Comparison of ENCODE assay signal across 9 mouse cellular contexts in the genomic region with DNA sequence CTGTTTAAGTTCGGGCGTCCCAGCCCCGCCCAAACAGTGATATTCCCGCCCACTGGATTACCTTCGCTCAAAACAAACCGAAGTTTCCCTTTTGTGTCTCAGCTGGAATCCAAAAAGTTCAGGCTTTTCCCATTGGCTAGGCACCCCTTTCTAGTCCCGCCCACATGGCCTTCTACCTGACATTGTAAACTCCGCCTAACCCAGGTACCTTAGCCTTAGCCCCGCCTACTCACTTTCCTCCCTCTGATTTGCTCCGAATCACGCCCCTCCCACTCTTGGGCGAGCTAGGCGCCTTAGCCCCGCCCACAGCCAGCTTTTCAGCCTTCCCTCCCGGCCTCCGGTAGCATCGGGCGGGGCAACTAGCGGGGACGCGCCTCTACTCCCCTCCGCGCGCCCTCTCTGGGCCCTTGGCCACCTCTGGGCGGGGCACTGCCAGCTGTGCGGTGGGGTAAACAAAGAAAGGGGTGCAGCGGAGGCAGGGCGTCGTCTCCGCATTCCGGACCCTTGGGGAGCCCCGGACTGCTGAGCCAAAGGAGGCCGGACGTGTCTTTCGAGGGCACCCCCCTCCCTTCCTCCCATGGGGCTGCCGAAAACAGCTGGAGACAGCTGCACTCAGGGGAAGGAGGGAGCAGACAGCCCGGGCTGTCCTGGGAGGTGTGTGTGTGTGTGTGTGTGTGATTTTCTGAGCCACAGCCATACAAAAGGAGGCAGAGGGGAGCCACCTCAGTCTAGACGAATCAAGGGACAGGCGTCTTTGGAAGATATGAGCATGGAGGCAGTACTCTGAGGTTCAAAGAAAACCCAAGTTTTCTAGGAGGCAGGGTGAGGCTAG. TPM values are rescaled to one million over a fixed set of nuclear protein-coding genes. Genes with fewer than 3 reads are reported as not detected.
DNase-seq lines count a peak whose midpoint lies in the region; ATAC-seq and TF ChIP-seq lines count a peak whose summit lies in the region.
"Had no signal": no experiment of that assay in that cellular context is flagged by ENCODE, and none has a peak within 500 bp of the region (broad histone marks: within the 10 kb centered on the region; RNA-seq: fewer than 3 reads in every experiment).

No protein-coding gene starts in this region.

- peak overlapping the region; percentile 86 for H3K4me2 ChIP-seq in heart, embryonic 14.5 days (ENCODE audit: low read length)
- peak overlapping the region; percentile 87 for H3K4me2 ChIP-seq in lung, postnatal 0 days (replicated peaks; ENCODE audit: low read depth, low read length)

- peak; percentile 91 for DNase-seq in CD4-positive helper T cell, adult 2 months (ENCODE audit: low read depth, low spot score)
- peak; percentile 94 for DNase-seq in adrenal gland, adult 2 months
- DNase-seq in kidney, postnatal 10 days = peak; percentile 98
- peak; percentile 100 for DNase-seq in lung, postnatal 0 days (ENCODE audit: low spot score)
- peak; percentile 88 for DNase-seq in ovary, adult 18-20 months (ENCODE audit: low spot score)
- DNase-seq in thymus, postnatal 25 days = peak; percentile 87

- no peak; the same call in 1 of the 2 replicates for TF ChIP-seq POLR2A in embryonic fibroblast, embryonic 13.5 days (IDR thresholded peaks at IDR 0.05; ENCODE audit: low read depth, low read length)

- H3K27ac ChIP-seq in embryonic fibroblast, embryonic 13.5 days (ENCODE audit: insufficient read depth, low read length) = peak overlapping the region; percentile 74
- peak overlapping the region; percentile 61 to 82 for H3K27ac ChIP-seq in heart, embryonic 14.5 days (replicated peaks in 1 of 2; ENCODE audit: control insufficient read depth in 1 of 2, insufficient read depth in 1 of 2, low read depth in 2 of 2, low read length in 2 of 2)
- H3K27ac ChIP-seq in lung, postnatal 0 days (ENCODE audit: low read length) = peak overlapping the region; percentile 93

- H3K9ac ChIP-seq in heart, embryonic 14.5 days (ENCODE audit: low read length) = peak overlapping the region; percentile 78; the same call in 1 of the 2 replicates
- H3K9ac ChIP-seq in lung, postnatal 0 days (replicated peaks; ENCODE audit: low read depth) = peak overlapping the region; percentile 19; the same call in 1 of the 2 replicates

- ATAC-seq in heart, embryonic 14.5 days (ENCODE audit: insufficient number of reproducible peaks, insufficient read depth, low FRiP score, low read depth) = peak; percentile 45
- ATAC-seq in lung, postnatal 0 days = peak; percentile 78

- peaks cover 18% of the 10 kb centered on the region; the same call in 1 of the 2 replicates for H3K36me3 ChIP-seq in heart, embryonic 14.5 days (ENCODE audit: control insufficient read depth, insufficient read depth, low read length)
- H3K36me3 ChIP-seq in lung, postnatal 0 days (ENCODE audit: insufficient read depth, low read length) = no peaks in the 10 kb centered on the region

- under 1% methylated on average over 39 of the region's 39 CpGs for WGBS in heart, embryonic 14.5 days
- WGBS in lung, postnatal 0 days = 1% methylated on average over 38 of the region's 39 CpGs

- peak; percentile 94 for TF ChIP-seq EP300 in lung, postnatal 0 days (IDR thresholded peaks at IDR 0.05)

- no peak for TF ChIP-seq CTCF in embryonic fibroblast, embryonic 13.5 days (IDR thresholded peaks at IDR 0.05; ENCODE audit: borderline replicate concordance, insufficient read depth, low read length)
- peak; percentile 22; the same call in 1 of the 2 replicates for TF ChIP-seq CTCF in lung, postnatal 0 days (IDR thresholded peaks at IDR 0.05)

- H3K4me3 ChIP-seq in embryonic fibroblast, embryonic 13.5 days (ENCODE audit: insufficient read depth, low read length) = peak overlapping the region; percentile 39
- H3K4me3 ChIP-seq in heart, embryonic 14.5 days (ENCODE audit: control insufficient read depth in 1 of 2, insufficient read depth in 1 of 2, low read depth in 1 of 2, low read length in 2 of 2) = peak overlapping the region; percentile 52 to 62
- H3K4me3 ChIP-seq in lung, postnatal 0 days (ENCODE audit: low read depth, low read length) = peak overlapping the region; percentile 51

- H3K9me3 ChIP-seq in heart, embryonic 14.5 days (ENCODE audit: control insufficient read depth, low read length) = no peaks in the 10 kb centered on the region
- H3K9me3 ChIP-seq in lung, postnatal 0 days (ENCODE audit: low read length) = no peaks in the 10 kb centered on the region

- H3K4me1 ChIP-seq in embryonic fibroblast, embryonic 13.5 days (ENCODE audit: control insufficient read depth, insufficient read depth, low read length) = no peaks in the 10 kb centered on the region
- peaks cover 13 to 50% of the 10 kb centered on the region in 2 experiments; a peak in 3 of 4 replicates for H3K4me1 ChIP-seq in heart, embryonic 14.5 days (ENCODE audit: control insufficient read depth in 2 of 2, insufficient read depth in 2 of 2, low read length in 2 of 2)
- peaks cover 16% of the 10 kb centered on the region for H3K4me1 ChIP-seq in lung, postnatal 0 days (ENCODE audit: insufficient read depth, low read depth, low read length)

- peaks cover 90% of the 10 kb centered on the region for H3K27me3 ChIP-seq in heart, embryonic 14.5 days (ENCODE audit: control insufficient read depth, insufficient read depth, low read length)
- H3K27me3 ChIP-seq in lung, postnatal 0 days (replicated peaks; ENCODE audit: insufficient read depth, low read length) = no peaks in the 10 kb centered on the region

RNA-seq across cellular contexts. Expression of gene Ltbp4, which starts 6.6 kb away (rescaled TPM):
- 10 to 100 TPM; 70.3 to 94.7 TPM for total RNA-seq in adrenal gland, adult 2 months (2021)
- 253 and 263 TPM in 2 replicates for polyA plus RNA-seq in adrenal gland, adult 2 months (2012; rRNA removed)
- 46.5 and 50.6 TPM in 2 replicates for polyA plus RNA-seq in embryonic fibroblast, embryonic 13.5 days (2011; ENCODE audit: insufficient read length, low read depth, missing spikeins)
- 47.7 and 55.1 TPM in 2 replicates for polyA plus RNA-seq in heart, embryonic 14.5 days (2014; fragmentation: Nextera tagmentation; extraction: Ambion mirVana)
- 99.9 and 103 TPM in 2 replicates for polyA plus RNA-seq in lung, postnatal 0 days (2015; fragmentation: Nextera tagmentation; extraction: Ambion mirVana)

RNA-seq across cellular contexts. Expression of gene Shkbp1, which starts 24.9 kb away (rescaled TPM):
- total RNA-seq in adrenal gland, adult 2 months (2021) = 10 to 100 TPM; 11.3 to 22.5 TPM
- 60.8 and 74.5 TPM in 2 replicates for polyA plus RNA-seq in adrenal gland, adult 2 months (2012; rRNA removed)
- 35.9 and 41.2 TPM in 2 replicates for polyA plus RNA-seq in embryonic fibroblast, embryonic 13.5 days (2011; ENCODE audit: insufficient read length, low read depth, missing spikeins)
- polyA plus RNA-seq in heart, embryonic 14.5 days (2014; fragmentation: Nextera tagmentation; extraction: Ambion mirVana) = 18.3 and 22.0 TPM in 2 replicates
- polyA plus RNA-seq in lung, postnatal 0 days (2015; fragmentation: Nextera tagmentation; extraction: Ambion mirVana) = 31.1 and 31.2 TPM in 2 replicates

RNA-seq across cellular contexts. Expression of gene Gm20479, which starts 26.3 kb away (rescaled TPM):
- 1 to 10 TPM in 1 of 2 experiments, not detected in 1; 6.3 TPM for total RNA-seq in adrenal gland, adult 2 months (2021)
- 0.28 TPM in 2 replicates for polyA plus RNA-seq in adrenal gland, adult 2 months (2012; rRNA removed)
- polyA plus RNA-seq in embryonic fibroblast, embryonic 13.5 days (2011; ENCODE audit: insufficient read length, low read depth, missing spikeins) = 6.2 TPM in 1 of 2 replicates, not detected in the other
- not detected in 2 replicates for polyA plus RNA-seq in heart, embryonic 14.5 days (2014; fragmentation: Nextera tagmentation; extraction: Ambion mirVana)
- polyA plus RNA-seq in lung, postnatal 0 days (2015; fragmentation: Nextera tagmentation; extraction: Ambion mirVana) = not detected in 2 replicates
- total RNA-seq: left cerebral cortex, postnatal 10 days had no signal

Comparison
In these comparisons a context has a peak if more than half of its experiments do, and no peak if none do; other contexts are left out.
1. Peak in every context shown above with its lines: DNase-seq, ATAC-seq, H3K4me3 ChIP-seq and H3K27ac ChIP-seq.